ENCODE assay signal across 9 mouse cellular contexts in the genomic region with DNA sequence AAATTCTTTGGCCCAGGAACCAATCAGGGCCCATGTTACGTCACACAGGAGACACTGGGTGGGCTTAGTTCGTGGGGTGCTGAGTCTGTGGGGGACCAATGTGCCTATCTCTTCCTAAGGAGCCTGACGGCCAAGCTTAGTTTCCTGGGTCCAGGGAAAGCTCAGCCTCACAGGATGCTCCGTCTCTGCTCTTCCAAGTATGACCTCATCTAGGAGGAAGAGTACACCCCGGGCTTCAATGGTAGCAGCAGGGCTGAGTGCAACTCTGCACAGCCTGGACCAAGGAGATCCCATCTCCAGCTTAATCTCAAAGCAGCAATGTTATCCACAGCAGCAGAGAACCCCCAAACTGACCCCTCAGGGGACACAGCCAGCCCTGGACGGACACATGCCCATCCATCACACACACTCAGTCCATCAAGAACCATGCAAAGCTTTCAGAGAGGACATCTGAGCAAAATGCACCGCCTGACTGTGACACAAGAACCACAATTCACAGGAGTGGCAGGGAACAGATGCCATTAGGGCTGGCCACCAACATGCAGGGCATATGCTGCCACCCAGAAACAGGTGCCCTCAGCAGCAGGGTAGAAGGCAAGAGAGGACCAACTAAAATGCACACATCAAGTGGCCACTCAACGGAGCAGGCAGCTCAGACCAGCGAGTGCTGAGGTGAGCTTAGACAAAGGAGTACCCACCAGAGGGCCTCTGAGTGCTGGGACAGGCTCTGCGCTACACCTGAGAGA. TPM values are rescaled to one million over a fixed set of nuclear protein-coding genes. Genes with fewer than 3 reads are reported as not detected.
DNase-seq lines count a peak whose midpoint lies in the region; ATAC-seq and TF ChIP-seq lines count a peak whose summit lies in the region.
"Had no signal": no experiment of that assay in that cellular context is flagged by ENCODE, and none has a peak within 500 bp of the region (broad histone marks: within the 10 kb centered on the region; RNA-seq: fewer than 3 reads in every experiment).

No protein-coding gene starts in this region.

- H3K27ac ChIP-seq in heart, embryonic 16.5 days (ENCODE audit: low read length): peak overlapping the region; percentile 69; the same call in 1 of the 2 replicates
- H3K27ac ChIP-seq in heart, embryonic 12.5 days (ENCODE audit: poor library complexity, severe bottlenecking): no peak overlapping the region
- no peak overlapping the region for H3K27ac ChIP-seq in hindbrain, postnatal 0 days

- 70% methylated on average over 10 of the region's 10 CpGs for whole genome bisulfite sequencing in heart, embryonic 16.5 days
- 73% methylated on average over 10 of the region's 10 CpGs for WGBS in heart, embryonic 12.5 days
- 62% methylated on average over 10 of the region's 10 CpGs for WGBS in hindbrain, postnatal 0 days

- no peaks in the 10 kb centered on the region for H3K27me3 ChIP-seq in heart, embryonic 16.5 days (ENCODE audit: control insufficient read depth, insufficient read depth, low read length)
- no peaks in the 10 kb centered on the region for H3K27me3 ChIP-seq in heart, embryonic 12.5 days (replicated peaks)
- H3K27me3 ChIP-seq in hindbrain, postnatal 0 days (ENCODE audit: insufficient read depth, low read length): no peaks in the 10 kb centered on the region

- peak; percentile 84 for DNase-seq in cerebellum, adult 11 months
- DNase-seq in cerebellum, adult 9-11 months: peak; percentile 94
- no peak for DNase-seq in hindbrain, postnatal 0 days (ENCODE audit: low spot score)
- DNase-seq in ovary, postnatal 10 days (ENCODE audit: low spot score): no peak
- DNase-seq in adipocyte (ENCODE audit: low spot score): no peak
- DNase-seq in thymus, postnatal 36 days: no peak

- H3K9me3 ChIP-seq in heart, embryonic 16.5 days (replicated peaks; ENCODE audit: control insufficient read depth, low read length): no peaks in the 10 kb centered on the region
- no peaks in the 10 kb centered on the region for H3K9me3 ChIP-seq in heart, embryonic 12.5 days (replicated peaks)
- H3K9me3 ChIP-seq in hindbrain, postnatal 0 days (ENCODE audit: low read length): no peaks in the 10 kb centered on the region

- H3K4me1 ChIP-seq in heart, embryonic 16.5 days (ENCODE audit: control insufficient read depth, insufficient read depth, low read length): peaks cover 58% of the 10 kb centered on the region
- peaks cover 67% of the 10 kb centered on the region for H3K4me1 ChIP-seq in heart, embryonic 12.5 days (replicated peaks)
- peaks cover 38% of the 10 kb centered on the region for H3K4me1 ChIP-seq in hindbrain, postnatal 0 days (ENCODE audit: insufficient read depth, low read length)

- H3K9ac ChIP-seq in heart, embryonic 16.5 days (ENCODE audit: low read length): no peak overlapping the region; the same call in 1 of the 2 replicates
- no peak overlapping the region for H3K9ac ChIP-seq in heart, embryonic 12.5 days
- H3K9ac ChIP-seq in hindbrain, postnatal 0 days (replicated peaks; ENCODE audit: low read length): peak overlapping the region; percentile 28; the same call in 1 of the 2 replicates

- H3K4me3 ChIP-seq in heart, embryonic 16.5 days (ENCODE audit: low read length): no peak overlapping the region
- H3K4me3 ChIP-seq in heart, embryonic 12.5 days: no peak overlapping the region
- H3K4me3 ChIP-seq in hindbrain, postnatal 0 days (ENCODE audit: low read length): no peak overlapping the region
- H3K4me3 ChIP-seq: erythroblast, embryonic 14.5 days had no signal

- TF ChIP-seq CTCF in hindbrain, postnatal 0 days (IDR thresholded peaks at IDR 0.05; ENCODE audit: low read depth): no peak

- H3K4me2 ChIP-seq in heart, embryonic 16.5 days (ENCODE audit: low read depth, low read length): no peak overlapping the region
- no peak overlapping the region for H3K4me2 ChIP-seq in heart, embryonic 12.5 days
- H3K4me2 ChIP-seq in hindbrain, postnatal 0 days (ENCODE audit: low read depth, low read length): peak overlapping the region; percentile 61; the same call in 1 of the 2 replicates

- no peak for ATAC-seq in heart, embryonic 16.5 days (replicated peaks; ENCODE audit: extremely low read depth, insufficient read depth, low FRiP score)
- ATAC-seq in heart, embryonic 12.5 days (ENCODE audit: insufficient number of reproducible peaks, low FRiP score): no peak
- ATAC-seq in hindbrain, postnatal 0 days: no peak

- peaks cover 2% of the 10 kb centered on the region; the same call in 1 of the 2 replicates for H3K36me3 ChIP-seq in heart, embryonic 16.5 days (ENCODE audit: control insufficient read depth, insufficient read depth)
- peaks cover 18% of the 10 kb centered on the region for H3K36me3 ChIP-seq in heart, embryonic 12.5 days
- H3K36me3 ChIP-seq in hindbrain, postnatal 0 days (ENCODE audit: insufficient read depth, low read length): peaks cover 10% of the 10 kb centered on the region

RNA-seq across cellular contexts. Expression of a gene that starts 2.9 kb away (rescaled TPM):
- polyA plus RNA-seq in heart, embryonic 16.5 days (2015; fragmentation: Nextera tagmentation; extraction: Ambion mirVana): 46.4 and 52.3 TPM in 2 replicates
- polyA plus RNA-seq in heart, embryonic 12.5 days (2016; fragmentation: Nextera tagmentation; extraction: Ambion mirVana): 51.1 and 52.8 TPM in 2 replicates
- total RNA-seq in hindbrain, postnatal 0 days (2014; rRNA removed): 69.8 and 80.2 TPM in 2 replicates
- polyA plus RNA-seq in hindbrain, postnatal 0 days (2015; fragmentation: Nextera tagmentation; extraction: Ambion mirVana): 41.2 and 44.7 TPM in 2 replicates

RNA-seq across cellular contexts. Expression of a gene that starts 32.5 kb away (rescaled TPM):
- polyA plus RNA-seq in heart, embryonic 16.5 days (2015; fragmentation: Nextera tagmentation; extraction: Ambion mirVana): 5.5 and 7.8 TPM in 2 replicates
- polyA plus RNA-seq in heart, embryonic 12.5 days (2016; fragmentation: Nextera tagmentation; extraction: Ambion mirVana): 3.5 and 3.7 TPM in 2 replicates
- 17.4 and 20.8 TPM in 2 replicates for total RNA-seq in hindbrain, postnatal 0 days (2014; rRNA removed)
- polyA plus RNA-seq in hindbrain, postnatal 0 days (2015; fragmentation: Nextera tagmentation; extraction: Ambion mirVana): 9.2 and 10.1 TPM in 2 replicates

RNA-seq across cellular contexts. Expression of a gene that starts 39.2 kb away (rescaled TPM):
- polyA plus RNA-seq in heart, embryonic 16.5 days (2015; fragmentation: Nextera tagmentation; extraction: Ambion mirVana): 6.5 TPM in 2 replicates
- polyA plus RNA-seq in heart, embryonic 12.5 days (2016; fragmentation: Nextera tagmentation; extraction: Ambion mirVana): 7.3 and 7.5 TPM in 2 replicates
- 20.4 and 21.6 TPM in 2 replicates for total RNA-seq in hindbrain, postnatal 0 days (2014; rRNA removed)
- polyA plus RNA-seq in hindbrain, postnatal 0 days (2015; fragmentation: Nextera tagmentation; extraction: Ambion mirVana): 38.2 and 39.6 TPM in 2 replicates

Comparison
In these comparisons a context has a peak if more than half of its experiments do, and no peak if none do; other contexts are left out.
1. DNase-seq: peak in cerebellum, adult 11 months (single experiment) and cerebellum, adult 9-11 months (single experiment); none in hindbrain, postnatal 0 days (single experiment), ovary, postnatal 10 days (single experiment), adipocyte (single experiment) and thymus, postnatal 36 days (0 of 2).